Mouse (Mus musculus) liver, postnatal 0 days (tissue): ENCODE measurements around the gene Tmem164. TPM values are rescaled to one million over a fixed set of nuclear protein-coding genes. Genes with fewer than 3 reads are reported as not detected.

Experiments used
- ATAC-seq: fragments of 200-750 bp; cut with Nextera tagmentation; 2 replicates; pipeline ENCODE4 v1.8.0; 2017; ENCODE audit warnings: mild to moderate bottlenecking, moderate library complexity
- DNase-seq: peaks from one replicate; pipeline ENCODE4 v3.0.0-alpha.2; 2016
- H3K27ac ChIP-seq: fragments of 300-500 bp; sonication (generic); 2 replicates; pipeline ENCODE4 v1.5.1; 2014; ENCODE audit warnings: antibody characterized with exemption, moderate library complexity, mild to moderate bottlenecking, low read depth
- H3K27me3 ChIP-seq: fragments of 300-500 bp; sonication (generic); 2 replicates; pipeline ENCODE4 v1.6.1; 2014; ENCODE audit warnings: low read length, control low read depth, mixed read lengths; ENCODE audit not compliant: insufficient read depth
- H3K36me3 ChIP-seq: fragments of 300-500 bp; sonication (generic); replicated peaks from 2 replicates; pipeline ENCODE4 v1.6.1; 2014; ENCODE audit warnings: mild to moderate bottlenecking, control low read depth, low read length, moderate library complexity, mixed read lengths; ENCODE audit not compliant: insufficient read depth
- H3K4me1 ChIP-seq: fragments of 300-500 bp; sonication (generic); 2 replicates; pipeline ENCODE4 v1.6.1; 2014; ENCODE audit warnings: antibody characterized with exemption, mild to moderate bottlenecking, control low read depth; ENCODE audit not compliant: insufficient read depth
- H3K4me2 ChIP-seq: fragments of 300-500 bp; sonication (generic); 2 replicates; pipeline ENCODE4 v1.6.1; 2014; ENCODE audit warnings: low read depth, mild to moderate bottlenecking, low read length, moderate library complexity, mixed read lengths
- H3K4me3 ChIP-seq: fragments of 300-500 bp; sonication (generic); 2 replicates; pipeline ENCODE4 v1.5.1; 2014; ENCODE audit warnings: low read depth, low read length
- H3K9ac ChIP-seq: fragments of 300-500 bp; sonication (generic); replicated peaks from 2 replicates; pipeline ENCODE4 v1.6.1; 2014; ENCODE audit warnings: mild to moderate bottlenecking, moderate library complexity
- H3K9me3 ChIP-seq: fragments of 300-500 bp; sonication (generic); 2 replicates; pipeline ENCODE4 v1.6.1; 2016; ENCODE audit warnings: mild to moderate bottlenecking, control low read depth, low read length, mixed read lengths
- CTCF ChIP-seq: sonication (generic); IDR thresholded peaks from 2 replicates; pipeline ENCODE4 v1.5.1; 2016; ENCODE audit warnings: antibody characterized with exemption, low read depth
- EP300 ChIP-seq: IDR thresholded peaks from 2 replicates; pipeline ENCODE4 v1.6.1; 2016; ENCODE audit warnings: antibody characterized with exemption, low read depth, mild to moderate bottlenecking
- WGBS: fragments of 180-500 bp; shearing (Covaris S2); extraction: QIAGEN DNeasy Blood & Tissue Kit; methylation state at CpG from one replicate; pipeline ENCODE4 v1.1.7; 2014; ENCODE audit not compliant: insufficient replicate concordance; 5-methylcytosine and 5-hydroxymethylcytosine counted together
- polyA plus RNA-seq: library from polyadenylated mRNA; unstranded; fragments of >200 nt; fragmentation: Nextera tagmentation; extraction: Ambion mirVana; gene quantifications from 2 replicates; pipeline ENCODE4 v1.2.1, GENCODE M21; 2015

Gene Tmem164
- polyA plus RNA-seq, 1 experiment from 2014 or later: 8.7 TPM

DNA sequence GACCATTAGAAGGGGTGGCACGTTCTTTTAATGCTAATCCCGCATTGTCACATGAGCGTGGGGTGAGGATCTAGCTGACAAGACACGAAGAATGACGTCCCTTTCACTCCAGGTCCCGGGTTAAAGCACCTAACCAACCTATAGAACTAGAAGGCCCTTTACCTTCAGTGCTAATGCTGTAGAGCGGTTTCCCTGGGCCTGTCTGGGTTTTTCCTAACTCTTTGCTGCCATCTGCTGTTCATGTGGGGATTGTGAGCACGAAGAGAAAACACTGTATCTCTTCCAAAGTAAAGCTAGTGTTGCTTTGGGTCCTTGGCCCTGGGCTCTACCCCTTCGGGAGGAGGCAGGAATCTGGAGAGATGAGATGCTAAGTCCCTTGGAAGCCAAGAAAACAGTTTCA, 127.2 kb downstream of the Tmem164 start:
- no peaks in the 10 kb centered on the region for H3K36me3 ChIP-seq
- H3K9me3 ChIP-seq: no peaks in the 10 kb centered on the region
- H3K9ac ChIP-seq: no peak overlapping the region
- 47% methylated on average over 9 of the region's 9 CpGs for WGBS
- no peaks in the 10 kb centered on the region for H3K27me3 ChIP-seq
- H3K4me3 ChIP-seq: no peak overlapping the region
- peak; percentile 45 for DNase-seq
- ATAC-seq: no peak
- H3K27ac ChIP-seq: no peak overlapping the region
- H3K4me2 ChIP-seq: no peak overlapping the region
- no peaks in the 10 kb centered on the region for H3K4me1 ChIP-seq
- TF ChIP-seq EP300: no peak
- TF ChIP-seq CTCF: peak; percentile 70

GRCm38 (mm10) chrX:142813146-142813545, 131.9 kb downstream of the Tmem164 start:
- H3K4me2 ChIP-seq: no peak overlapping the region
- 23% methylated on average over 6 of the region's 6 CpGs for WGBS
- H3K36me3 ChIP-seq: no peaks in the 10 kb centered on the region
- TF ChIP-seq CTCF (peak; percentile 63), EP300 (no peak)
- H3K9ac ChIP-seq: no peak overlapping the region
- H3K27ac ChIP-seq: no peak overlapping the region
- H3K4me3 ChIP-seq: no peak overlapping the region
- DNase-seq (peak; percentile 41), ATAC-seq (no peak)
- H3K9me3 ChIP-seq: no peaks in the 10 kb centered on the region
- H3K4me1 ChIP-seq: no peaks in the 10 kb centered on the region
- H3K27me3 ChIP-seq: no peaks in the 10 kb centered on the region

- Histone ChIP-seq H3K9ac (no peak overlapping the region), H3K4me3 (no peak overlapping the region), H3K9me3 (no peaks in the 10 kb centered on the region), H3K27ac (no peak overlapping the region), H3K4me1 (no peaks in the 10 kb centered on the region), H3K27me3 (no peaks in the 10 kb centered on the region), H3K4me2 (no peak overlapping the region), H3K36me3 (no peaks in the 10 kb centered on the region)
- TF ChIP-seq CTCF: peak; percentile 76
- TF ChIP-seq EP300: no peak
- DNase-seq (peak; percentile 48), ATAC-seq (no peak)
- WGBS: 50% methylated on average over 10 of the region's 10 CpGs
These were observed 137.0 kb downstream of the Tmem164 start for GRCm38 (mm10) chrX:142818057-142818682.

GRCm38 (mm10) chrX:142821239-142821638, 140.0 kb downstream of the Tmem164 start:
- 69% methylated on average over 6 of the region's 6 CpGs for WGBS

DNA sequence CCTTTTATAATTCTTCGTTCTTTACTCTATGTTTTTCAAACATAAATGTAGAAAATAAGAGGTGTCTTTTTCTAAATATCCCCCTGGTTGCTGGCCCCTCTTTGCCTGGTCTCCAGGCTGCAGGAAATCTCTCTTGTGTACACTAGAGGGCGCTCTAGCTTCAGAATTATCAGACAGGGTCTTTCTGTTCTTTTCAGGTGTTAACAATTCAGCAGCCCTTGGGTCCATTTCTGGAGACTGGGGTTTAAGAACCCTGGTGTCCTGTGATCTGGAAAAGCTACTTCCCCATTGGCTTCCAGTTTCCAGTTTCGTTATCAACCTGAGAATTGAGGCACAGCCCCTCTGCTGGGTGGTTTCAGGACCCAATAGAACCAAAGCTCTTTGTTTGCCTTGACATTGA, 140.6 kb downstream of the Tmem164 start:
- no peaks in the 10 kb centered on the region for H3K9me3 ChIP-seq
- DNase-seq (no peak), ATAC-seq (no peak)
- H3K27ac ChIP-seq: no peak overlapping the region
- H3K9ac ChIP-seq: no peak overlapping the region
- H3K4me1 ChIP-seq: no peaks in the 10 kb centered on the region
- no peak overlapping the region for H3K4me2 ChIP-seq
- H3K36me3 ChIP-seq: no peaks in the 10 kb centered on the region
- no peaks in the 10 kb centered on the region for H3K27me3 ChIP-seq
- no peak overlapping the region for H3K4me3 ChIP-seq
- 45% methylated on average over 3 of the region's 3 CpGs for WGBS
- TF ChIP-seq CTCF (peak; percentile 67), EP300 (no peak)

More at GRCm38 (mm10) chrX:142821239-142821638, 140.0 kb downstream of the Tmem164 start:
- H3K9me3 ChIP-seq: no peaks in the 10 kb centered on the region
- no peaks in the 10 kb centered on the region for H3K27me3 ChIP-seq
- H3K4me3 ChIP-seq: no peak overlapping the region
- no peak overlapping the region for H3K4me2 ChIP-seq
- DNase-seq: no peak
- H3K27ac ChIP-seq: no peak overlapping the region
- no peaks in the 10 kb centered on the region for H3K36me3 ChIP-seq
- H3K4me1 ChIP-seq: no peaks in the 10 kb centered on the region
- no peak for TF ChIP-seq CTCF
- no peak for TF ChIP-seq EP300
- no peak overlapping the region for H3K9ac ChIP-seq
- no peak for ATAC-seq

- 0 out of 2 replicates have a peak, but pooled peaks cover 3% of the 10 kb centered on the region for H3K4me1 ChIP-seq
- H3K4me2 ChIP-seq: no peak overlapping the region
- DNase-seq (no peak), ATAC-seq (no peak)
- no peak overlapping the region for H3K27ac ChIP-seq
- no peak overlapping the region for H3K9ac ChIP-seq
- H3K36me3 ChIP-seq: no peaks in the 10 kb centered on the region
- 53% methylated on average over 1 of the region's 1 CpGs for WGBS
- no peak overlapping the region for H3K4me3 ChIP-seq
- no peak for TF ChIP-seq EP300
- no peaks in the 10 kb centered on the region for H3K9me3 ChIP-seq
- no peaks in the 10 kb centered on the region for H3K27me3 ChIP-seq
These were observed 144.1 kb downstream of the Tmem164 start for GRCm38 (mm10) chrX:142825309-142825708.

DNA sequence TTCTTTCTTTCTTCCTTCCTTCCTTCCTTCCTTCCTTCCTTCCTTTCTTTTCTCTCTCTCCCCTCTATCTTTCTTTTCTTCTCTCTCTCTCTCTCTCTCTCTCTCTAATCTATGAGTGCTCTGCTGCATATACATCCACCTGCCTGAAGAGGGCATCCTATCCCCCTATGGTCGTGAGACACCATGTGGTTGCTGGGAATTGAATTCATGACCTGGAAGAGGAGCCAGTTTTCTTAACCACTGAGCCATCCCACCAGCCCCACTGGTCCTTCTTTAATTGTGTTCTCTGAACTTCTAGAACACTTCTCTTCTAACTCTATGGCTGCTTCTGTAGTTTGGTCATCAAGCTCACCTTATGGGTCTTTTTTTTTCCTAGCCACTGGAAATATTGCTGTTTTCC, 146.4 kb downstream of the Tmem164 start:
- 20% methylated on average over 1 of the region's 1 CpGs for WGBS
- H3K36me3 ChIP-seq: no peaks in the 10 kb centered on the region
- H3K4me2 ChIP-seq: no peak overlapping the region
- H3K9ac ChIP-seq: no peak overlapping the region
- H3K27me3 ChIP-seq: no peaks in the 10 kb centered on the region
- H3K9me3 ChIP-seq: no peaks in the 10 kb centered on the region
- TF ChIP-seq EP300 (no peak), CTCF (peak; percentile 48)
- H3K4me1 ChIP-seq: 0 out of 2 replicates have a peak, but pooled peaks cover 3% of the 10 kb centered on the region
- no peak overlapping the region for H3K4me3 ChIP-seq
- DNase-seq (no peak), ATAC-seq (no peak)
- H3K27ac ChIP-seq: no peak overlapping the region
